Mouse (Mus musculus): ENCODE data around the gene Zbtb43. TPM values are rescaled to one million over a fixed set of nuclear protein-coding genes. Genes with fewer than 3 reads are reported as not detected.

Zbtb43 gene
- total RNA-seq, 2 experiments from 2014 or later = 10.7 to 14.5 TPM

- intact Hi-C loops (cut with DNase I) = no loop called here
- no peak for DNase-seq
These were observed 12.1 kb downstream of the Zbtb43 start for GRCm38 (mm10) chr2:33456242-33456641.

- no peak for DNase-seq
- intact Hi-C loops (cut with DNase I) = no loop called here
These were observed 13.0 kb downstream of the Zbtb43 start for GRCm38 (mm10) chr2:33455350-33455749.

GRCm38 (mm10) chr2:33454816-33455215 lies 13.5 kb downstream of the Zbtb43 start:
- intact Hi-C loops (cut with DNase I) = no loop called here
- DNase-seq = no peak

GRCm38 (mm10) chr2:33453476-33453875 lies 14.9 kb downstream of the Zbtb43 start:
- no peak for DNase-seq
- intact Hi-C loops (cut with DNase I) = no loop called here

GRCm38 (mm10) chr2:33452721-33453120 lies 15.6 kb downstream of the Zbtb43 start:
- intact Hi-C loops (cut with DNase I) = no loop called here
- no peak for DNase-seq

- intact Hi-C loops (cut with DNase I) = no loop called here
- DNase-seq = peak in 1 of 2 experiments; percentile 27
These were observed 16.2 kb downstream of the Zbtb43 start for GRCm38 (mm10) chr2:33452140-33452539.

GRCm38 (mm10) chr2:33451038-33451978 lies 17.1 kb downstream of the Zbtb43 start:
- no peak for DNase-seq
- intact Hi-C loops (cut with DNase I) = no loop called here

- intact Hi-C loops (cut with DNase I) = no loop called here
- DNase-seq = no peak
These were observed 19.1 kb downstream of the Zbtb43 start for GRCm38 (mm10) chr2:33449119-33449873.

- intact Hi-C loops (cut with DNase I) = no loop called here
- DNase-seq = no peak
These were observed 21.6 kb downstream of the Zbtb43 start for GRCm38 (mm10) chr2:33446796-33447195.

- intact Hi-C loops (cut with DNase I) = no loop called here
- no peak for DNase-seq
These were observed 22.6 kb downstream of the Zbtb43 start for GRCm38 (mm10) chr2:33445741-33446140.

GRCm38 (mm10) chr2:33444862-33445261 lies 23.5 kb downstream of the Zbtb43 start:
- intact Hi-C loops (cut with DNase I) = no loop called here
- no peak for DNase-seq

GRCm38 (mm10) chr2:33444358-33444757 lies 24.0 kb downstream of the Zbtb43 start:
- DNase-seq = peak; percentile 82 to 91
- intact Hi-C loops (cut with DNase I) = no loop called here

- intact Hi-C loops (cut with DNase I) = no loop called here
- no peak for DNase-seq
These were observed 25.7 kb downstream of the Zbtb43 start for GRCm38 (mm10) chr2:33442701-33443100.

GRCm38 (mm10) chr2:33440893-33441292 lies 27.5 kb downstream of the Zbtb43 start:
- no peak for DNase-seq
- intact Hi-C loops (cut with DNase I) = no loop called here

GRCm38 (mm10) chr2:33439980-33440670 lies 28.2 kb downstream of the Zbtb43 start:
- no peak for DNase-seq
- intact Hi-C loops (cut with DNase I) = no loop called here

GRCm38 (mm10) chr2:33439471-33439881 lies 28.9 kb downstream of the Zbtb43 start:
- intact Hi-C loops (cut with DNase I) = no loop called here
- no peak for DNase-seq

GRCm38 (mm10) chr2:33438377-33438776 lies 30.0 kb downstream of the Zbtb43 start:
- DNase-seq = no peak
- intact Hi-C loops (cut with DNase I) = no loop called here

GRCm38 (mm10) chr2:33437184-33437583 lies 31.2 kb downstream of the Zbtb43 start:
- intact Hi-C loops (cut with DNase I) = no loop called here
- DNase-seq = no peak

- intact Hi-C loops (cut with DNase I) = no loop called here
- DNase-seq = no peak
These were observed 32.3 kb downstream of the Zbtb43 start for GRCm38 (mm10) chr2:33436035-33436580.

- no peak for DNase-seq
These were observed 33.2 kb downstream of the Zbtb43 start for GRCm38 (mm10) chr2:33435036-33435650.

More at GRCm38 (mm10) chr2:33435036-33435650, 33.2 kb downstream of the Zbtb43 start:
- intact Hi-C loops (cut with DNase I) = no loop called here
